Mouse (Mus musculus) neural tube, embryonic 15.5 days (tissue): ENCODE results near the gene Vrk1. TPM values are rescaled to one million over a fixed set of nuclear protein-coding genes. Genes with fewer than 3 reads are reported as not detected.

Experiments
- ATAC-seq: fragments of 200-750 bp; cut with Nextera tagmentation; 2 replicates; pipeline ENCODE4 v1.8.0; 2017; ENCODE audit warnings: mild to moderate bottlenecking, moderate TSS enrichment, moderate library complexity; ENCODE audit not compliant: low FRiP score
- H3K27ac ChIP-seq: fragments of 300-500 bp; sonication (generic); replicated peaks from 2 replicates; pipeline ENCODE4 v1.5.1; 2015; ENCODE audit warnings: mild to moderate bottlenecking, inconsistent platforms
- H3K27me3 ChIP-seq: fragments of 300-500 bp; sonication (generic); replicated peaks from 2 replicates; pipeline ENCODE4 v1.6.1; 2015; ENCODE audit warnings: inconsistent platforms
- H3K36me3 ChIP-seq: fragments of 300-500 bp; sonication (generic); 2 replicates; pipeline ENCODE4 v1.6.1; 2015; ENCODE audit warnings: inconsistent platforms
- H3K4me1 ChIP-seq: fragments of 300-500 bp; sonication (generic); 2 replicates; pipeline ENCODE4 v1.6.1; 2015; ENCODE audit warnings: inconsistent platforms
- H3K4me2 ChIP-seq: fragments of 300-500 bp; sonication (generic); 2 replicates; pipeline ENCODE4 v1.6.1; 2015; ENCODE audit warnings: inconsistent platforms, mild to moderate bottlenecking, moderate library complexity
- H3K4me3 ChIP-seq: fragments of 300-500 bp; sonication (generic); replicated peaks from 2 replicates; pipeline ENCODE4 v1.5.1; 2015; ENCODE audit warnings: mild to moderate bottlenecking, inconsistent platforms
- H3K9ac ChIP-seq: fragments of 300-500 bp; sonication (generic); replicated peaks from 2 replicates; pipeline ENCODE4 v1.6.1; 2015; ENCODE audit warnings: mild to moderate bottlenecking, inconsistent platforms
- H3K9me3 ChIP-seq: fragments of 300-500 bp; sonication (generic); replicated peaks from 2 replicates; pipeline ENCODE4 v1.6.1; 2016; ENCODE audit warnings: inconsistent platforms
- WGBS: fragments of 180-500 bp; shearing (Covaris S2); methylation state at CpG from one replicate; pipeline ENCODE4 v1.1.7; 2015; ENCODE audit warnings: mixed read lengths; 5-methylcytosine and 5-hydroxymethylcytosine counted together
- polyA plus RNA-seq: library from polyadenylated mRNA; unstranded; fragments of >200 nt; fragmentation: Nextera tagmentation; extraction: Ambion mirVana; gene quantifications from 2 replicates; pipeline ENCODE4 v1.2.1, GENCODE M21; 2015

Gene Vrk1
- 24.8 and 40.5 TPM in 2 replicates for polyA plus RNA-seq

- Histone ChIP-seq H3K9ac (peak within 1 kb of the TSS; percentile 55), H3K27ac (peak within 1 kb of the TSS; percentile 70), H3K4me1 (peaks cover 13% of the 10 kb centered on the region), H3K4me3 (peak within 1 kb of the TSS; percentile 90), H3K27me3 (no peaks in the 10 kb centered on the region), H3K4me2 (peak within 1 kb of the TSS; percentile 93), H3K9me3 (no peaks in the 10 kb centered on the region), H3K36me3 (no peaks in the 10 kb centered on the region)
- WGBS, result under 1% methylated on average over 71 of the region's 72 CpGs
- ATAC-seq, result peak; percentile 100
These were observed at the start of gene Vrk1 for GRCm38 (mm10) chr12:106010065-106010915. Gene Vrk1, plus strand, starts transcription at chr12:106010228.

DNA sequence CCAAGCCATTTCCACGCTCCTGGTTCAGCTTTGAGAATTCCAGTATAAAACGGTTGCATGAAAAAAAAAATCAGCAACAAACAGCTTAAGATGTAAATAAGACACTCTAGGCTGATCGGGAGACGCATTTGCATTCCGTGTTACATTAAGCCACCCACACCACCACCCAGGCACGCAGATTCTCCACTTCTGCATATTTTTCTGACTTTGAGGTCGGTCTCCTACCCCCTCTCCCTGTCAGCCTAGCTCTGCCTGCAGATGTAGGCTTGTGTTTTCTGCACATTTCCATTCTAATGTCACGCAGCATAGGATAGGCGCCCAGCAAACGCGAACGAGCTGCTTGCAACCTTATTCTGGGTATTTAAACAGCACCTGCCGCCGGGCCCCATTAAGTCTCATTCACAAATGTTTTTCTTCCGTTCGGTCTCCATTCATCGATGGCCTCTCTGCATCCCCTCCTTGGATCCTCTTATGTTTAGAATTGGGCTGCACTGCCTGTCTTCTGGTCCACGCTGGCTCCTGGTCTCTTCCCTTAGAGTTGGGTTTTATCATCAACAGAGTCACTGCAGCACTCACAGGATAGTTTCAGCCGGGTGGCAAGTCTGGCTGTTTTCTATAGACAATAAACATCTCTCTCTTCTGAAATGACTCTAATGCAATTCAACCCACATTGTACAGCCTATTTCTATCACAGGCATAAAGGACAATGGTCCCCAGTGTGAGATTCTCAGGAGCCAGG is 49.3 kb upstream of the Vrk1 start:
- Histone ChIP-seq H3K27me3 (no peaks in the 10 kb centered on the region), H3K27ac (peak overlapping the region; percentile 60; the same call in 1 of the 2 replicates), H3K9ac (no peak overlapping the region), H3K36me3 (no peaks in the 10 kb centered on the region), H3K9me3 (no peaks in the 10 kb centered on the region), H3K4me1 (peaks cover 43% of the 10 kb centered on the region), H3K4me2 (peak overlapping the region; percentile 46), H3K4me3 (no peak overlapping the region)
- ATAC-seq, result 0 out of 2 replicates have a peak, but pooled peaks have one; percentile 19
- 6% methylated on average over 19 of the region's 19 CpGs for WGBS

- no peaks in the 10 kb centered on the region for H3K36me3 ChIP-seq
- H3K9me3 ChIP-seq, result no peaks in the 10 kb centered on the region
- 6% methylated on average over 12 of the region's 12 CpGs for WGBS
- H3K27me3 ChIP-seq, result no peaks in the 10 kb centered on the region
- H3K4me2 ChIP-seq, result peak overlapping the region; percentile 98
- no peak overlapping the region; the same call in 1 of the 2 replicates for H3K27ac ChIP-seq
- H3K4me1 ChIP-seq, result peaks cover 38% of the 10 kb centered on the region
- H3K9ac ChIP-seq, result no peak overlapping the region
- no peak for ATAC-seq
- H3K4me3 ChIP-seq, result peak overlapping the region; percentile 48
These were observed 48.4 kb upstream of the Vrk1 start for GRCm38 (mm10) chr12:105961667-105962066.

DNA sequence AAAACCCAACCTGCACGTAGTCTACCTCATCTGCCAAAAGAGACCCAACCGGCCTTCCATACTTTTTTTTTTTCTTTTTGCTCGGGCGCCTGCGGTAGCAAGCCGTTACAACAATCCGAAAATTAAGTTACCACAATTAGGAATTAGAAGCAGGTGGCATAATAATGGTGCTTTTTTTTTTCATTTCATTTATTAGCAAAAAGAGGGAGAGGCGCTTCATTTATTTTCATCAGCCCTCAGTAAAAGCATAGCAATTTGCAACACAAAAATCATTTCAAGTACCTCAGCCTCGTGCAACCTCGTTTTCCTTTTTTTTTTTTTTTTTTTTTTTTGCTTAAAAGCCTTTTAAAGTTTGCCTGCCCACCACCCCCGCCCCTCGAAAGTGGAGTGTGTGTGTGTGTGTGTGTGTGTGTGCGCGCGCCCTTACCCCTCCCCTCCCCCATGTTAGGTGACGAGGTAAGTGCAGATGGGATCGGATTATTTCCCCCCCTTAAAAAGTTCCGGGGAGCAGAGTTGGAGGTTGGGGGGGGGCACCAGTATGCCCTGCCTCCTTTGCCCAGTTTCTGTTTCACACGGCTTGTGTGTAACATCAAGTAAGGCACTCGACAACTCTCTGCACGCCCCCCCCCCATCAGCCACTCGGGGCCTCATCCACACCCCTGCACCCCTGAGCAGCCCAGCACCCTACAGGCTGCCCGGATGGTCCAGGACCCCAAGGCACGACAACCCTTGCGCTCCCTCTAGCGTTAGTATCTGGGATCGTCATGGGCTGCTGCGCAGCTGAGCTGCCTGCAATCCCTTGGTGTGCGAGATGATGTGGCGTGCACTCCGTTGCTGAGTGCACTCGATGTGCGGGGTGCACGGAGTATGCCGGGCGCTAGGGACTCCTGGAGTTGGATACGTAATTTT is 47.7 kb upstream of the Vrk1 start:
- Histone ChIP-seq H3K27me3 (no peaks in the 10 kb centered on the region), H3K9me3 (no peaks in the 10 kb centered on the region), H3K4me3 (peak overlapping the region; percentile 48), H3K4me1 (peaks cover 41% of the 10 kb centered on the region), H3K27ac (no peak overlapping the region), H3K36me3 (no peaks in the 10 kb centered on the region), H3K4me2 (peak overlapping the region; percentile 98), H3K9ac (peak overlapping the region; percentile 50)
- WGBS, result under 1% methylated on average over 37 of the region's 37 CpGs
- ATAC-seq, result peak; percentile 91

GRCm38 (mm10) chr12:105963012-105963572 is 46.9 kb upstream of the Vrk1 start:
- H3K27ac ChIP-seq, result no peak overlapping the region
- peak overlapping the region; percentile 98 for H3K4me2 ChIP-seq
- ATAC-seq, result peak; percentile 63
- WGBS, result 3% methylated on average over 30 of the region's 30 CpGs
- peaks cover 47% of the 10 kb centered on the region for H3K4me1 ChIP-seq
- H3K9ac ChIP-seq, result peak overlapping the region; percentile 50
- H3K27me3 ChIP-seq, result no peaks in the 10 kb centered on the region
- H3K36me3 ChIP-seq, result no peaks in the 10 kb centered on the region
- no peaks in the 10 kb centered on the region for H3K9me3 ChIP-seq
- peak overlapping the region; percentile 48 for H3K4me3 ChIP-seq

GRCm38 (mm10) chr12:105966887-105967637 is 43.0 kb upstream of the Vrk1 start:
- Histone ChIP-seq H3K9me3 (no peaks in the 10 kb centered on the region), H3K4me1 (peaks cover 24% of the 10 kb centered on the region), H3K27ac (no peak overlapping the region), H3K36me3 (no peaks in the 10 kb centered on the region), H3K27me3 (no peaks in the 10 kb centered on the region), H3K9ac (no peak overlapping the region), H3K4me2 (no peak overlapping the region; the same call in 1 of the 2 replicates), H3K4me3 (no peak overlapping the region)
- WGBS, result 41% methylated on average over 19 of the region's 19 CpGs
- no peak for ATAC-seq

DNA sequence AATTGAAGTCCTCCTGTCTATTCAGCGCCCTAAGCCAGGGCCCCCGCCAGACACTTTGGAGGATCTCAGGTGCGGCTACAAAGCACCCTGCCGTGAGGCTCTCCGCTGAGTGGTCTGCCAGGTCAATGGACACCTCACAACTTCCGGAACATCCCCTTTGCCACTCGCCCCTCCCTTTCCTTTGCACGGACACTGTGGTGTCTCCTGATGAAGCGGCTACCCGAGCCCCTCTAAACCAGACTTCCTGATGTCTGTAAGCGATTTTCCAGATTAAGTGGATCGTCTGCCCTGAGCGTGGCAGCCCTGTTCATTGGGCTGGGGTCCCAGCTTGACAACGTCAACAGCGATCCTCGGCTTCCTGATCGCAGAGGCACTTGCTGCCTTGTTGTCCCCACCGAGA is 42.2 kb upstream of the Vrk1 start:
- no peak overlapping the region for H3K27ac ChIP-seq
- H3K4me1 ChIP-seq, result peaks cover 16% of the 10 kb centered on the region

GRCm38 (mm10) chr12:105971182-105971581 is 38.8 kb upstream of the Vrk1 start:
- H3K27me3 ChIP-seq, result no peaks in the 10 kb centered on the region
- no peak overlapping the region for H3K9ac ChIP-seq
- H3K4me1 ChIP-seq, result peaks cover 16% of the 10 kb centered on the region
- no peaks in the 10 kb centered on the region for H3K36me3 ChIP-seq
- WGBS, result 54% methylated on average over 7 of the region's 7 CpGs
- ATAC-seq, result no peak
- no peak overlapping the region for H3K4me2 ChIP-seq
- no peaks in the 10 kb centered on the region for H3K9me3 ChIP-seq
- H3K27ac ChIP-seq, result no peak overlapping the region
- no peak overlapping the region for H3K4me3 ChIP-seq

More for the DNA sequence above, 42.2 kb upstream of the Vrk1 start:
- no peak overlapping the region for H3K9ac ChIP-seq
- ATAC-seq, result no peak
- H3K4me3 ChIP-seq, result peak overlapping the region; percentile 16; the same call in 1 of the 2 replicates
- H3K27me3 ChIP-seq, result no peaks in the 10 kb centered on the region
- 16% methylated on average over 18 of the region's 18 CpGs for WGBS
- H3K9me3 ChIP-seq, result no peaks in the 10 kb centered on the region
- no peaks in the 10 kb centered on the region for H3K36me3 ChIP-seq
- peak overlapping the region; percentile 46 for H3K4me2 ChIP-seq

GRCm38 (mm10) chr12:105972673-105973072 is 37.4 kb upstream of the Vrk1 start:
- no peak overlapping the region for H3K27ac ChIP-seq

DNA sequence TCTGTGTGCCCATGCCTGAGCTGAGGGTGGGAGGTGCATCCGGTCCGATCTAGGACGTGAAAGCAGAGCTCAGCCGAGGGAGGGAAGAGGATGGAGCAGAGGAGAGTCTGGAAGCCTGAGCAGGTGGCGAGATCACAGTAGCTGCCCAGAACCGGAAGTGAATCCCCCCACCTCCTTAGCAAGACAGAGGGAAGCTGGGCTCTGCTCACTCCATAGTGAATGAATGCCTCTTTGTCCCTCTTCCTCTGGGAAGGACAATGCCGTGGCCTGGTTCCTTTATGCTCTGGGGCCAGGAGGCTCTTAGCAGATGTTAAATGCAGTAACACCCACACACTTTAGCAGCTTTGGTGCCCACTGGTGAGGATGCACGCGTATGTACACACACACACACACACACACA is 36.3 kb upstream of the Vrk1 start:
- Histone ChIP-seq H3K27ac (0 out of 2 replicates have a peak overlapping the region, but pooled peaks have one; percentile 18), H3K4me3 (no peak overlapping the region), H3K36me3 (no peaks in the 10 kb centered on the region), H3K9ac (no peak overlapping the region), H3K4me1 (peaks cover 7% of the 10 kb centered on the region; the same call in 1 of the 2 replicates), H3K9me3 (no peaks in the 10 kb centered on the region), H3K27me3 (no peaks in the 10 kb centered on the region), H3K4me2 (no peak overlapping the region)
- no peak; the same call in 1 of the 2 replicates for ATAC-seq
- 18% methylated on average over 8 of the region's 9 CpGs for WGBS

More at GRCm38 (mm10) chr12:105972673-105973072, 37.4 kb upstream of the Vrk1 start:
- H3K4me3 ChIP-seq, result no peak overlapping the region
- H3K36me3 ChIP-seq, result no peaks in the 10 kb centered on the region
- no peaks in the 10 kb centered on the region for H3K9me3 ChIP-seq
- no peak overlapping the region for H3K4me2 ChIP-seq
- no peak overlapping the region for H3K9ac ChIP-seq
- ATAC-seq, result peak; percentile 41; the same call in 1 of the 2 replicates
- peaks cover 11% of the 10 kb centered on the region for H3K4me1 ChIP-seq
- WGBS, result 85% methylated on average over 8 of the region's 8 CpGs
- H3K27me3 ChIP-seq, result no peaks in the 10 kb centered on the region
